Mouse (Mus musculus) G1E (cell line): ENCODE measurements around the gene Agpat1. TPM values are rescaled to one million over a fixed set of nuclear protein-coding genes. Genes with fewer than 3 reads are reported as not detected.
A peak's percentile ranks its signal among the peaks of the same experiment; 100 is the strongest.

ENCODE experiments used
- ATAC-seq: 2 replicates; pipeline ENCODE4 v1.8.0; 2016; ENCODE audit warnings: mild to moderate bottlenecking; ENCODE audit not compliant: insufficient number of reproducible peaks, poor library complexity, low FRiP score, severe bottlenecking; ENCODE audit errors: extremely low read depth
- DNase-seq: peaks from one replicate; pipeline ENCODE4 v3.0.0; 2012; ENCODE audit warnings: low spot score
- H3K27me3 ChIP-seq: 2 replicates; pipeline ENCODE4 v1.6.1; 2012; ENCODE audit warnings: mild to moderate bottlenecking, low read length, inconsistent platforms; ENCODE audit not compliant: insufficient read depth
- H3K36me3 ChIP-seq: replicated peaks from 2 replicates; pipeline ENCODE3; 2012; ENCODE audit warnings: mild to moderate bottlenecking, inconsistent platforms
- H3K4me1 ChIP-seq: 2 replicates; pipeline ENCODE4 v1.6.1; 2012; ENCODE audit warnings: low read depth, low read length, inconsistent platforms, mixed read lengths; ENCODE audit not compliant: insufficient read depth
- H3K4me3 ChIP-seq: 2 replicates; pipeline ENCODE4 v1.5.1; 2012; ENCODE audit warnings: low read depth, mild to moderate bottlenecking, inconsistent platforms, low read length, moderate library complexity, mixed read lengths
- H3K9me3 ChIP-seq: replicated peaks from 2 replicates; pipeline ENCODE4 v1.6.1; 2012; ENCODE audit warnings: inconsistent platforms
- CTCF ChIP-seq: IDR thresholded peaks from 2 replicates; pipeline ENCODE4 v1.5.1; 2012; ENCODE audit warnings: low read depth, low read length, inconsistent platforms, mixed read lengths
- GATA1 ChIP-seq: IDR thresholded peaks from 2 replicates; pipeline ENCODE4 v1.6.1; 2012; ENCODE audit warnings: borderline replicate concordance, low read length, inconsistent platforms, mixed read lengths
- GATA2 ChIP-seq: IDR thresholded peaks from 2 replicates; pipeline ENCODE4 v1.6.1; 2012; ENCODE audit warnings: low read depth, low read length, inconsistent platforms, borderline replicate concordance
- POLR2AphosphoS5 ChIP-seq: IDR thresholded peaks from 2 replicates; pipeline ENCODE4 v1.6.1; 2012; ENCODE audit warnings: low read depth, low read length, inconsistent platforms; ENCODE audit not compliant: insufficient replicate concordance
- TAL1 ChIP-seq: conservative IDR thresholded peaks from 2 replicates; pipeline ENCODE4 v1.6.1; 2012; ENCODE audit warnings: low read depth, low read length, inconsistent platforms, mixed read lengths
- polyA plus RNA-seq: library from polyadenylated mRNA; stranded (reverse); fragments of >175 nt; gene quantifications from 2 replicates; pipeline ENCODE4 v1.2.3, GENCODE M21; 2012
- total RNA-seq, 2 experiments: library from RNA; stranded (forward) in 1 of 2; stranded (reverse) in 1 of 2; fragments of 200-1000 nt in 1 of 2; fragments of >200 nt in 1 of 2; fragmentation: Nextera tagmentation in 1 of 2; gene quantifications; 2 replicates each; pipeline ENCODE4 v1.2.3; 2014 to 2017

Gene Agpat1
- total and polyA plus RNA-seq, 3 experiments = 24.7 to 165 (median 96.4) TPM

DNA sequence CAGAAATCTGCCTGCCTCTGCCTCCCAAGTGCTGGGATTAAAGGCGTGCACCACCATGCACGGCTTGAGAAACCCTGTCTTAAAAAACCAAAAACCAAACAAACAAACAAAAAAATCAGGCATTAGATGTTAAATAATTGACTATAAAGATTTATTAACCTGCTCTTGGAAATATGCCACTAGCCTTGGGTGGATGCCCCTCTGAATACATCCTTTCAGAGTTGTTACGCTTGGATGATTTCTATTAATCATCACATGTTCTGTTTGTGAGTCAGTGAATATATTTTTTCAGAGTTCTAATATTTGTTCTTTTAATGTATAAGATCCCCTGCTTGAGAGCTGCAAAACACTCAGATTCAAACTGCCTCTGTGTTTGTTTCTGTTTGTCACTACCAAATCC, 20.9 kb downstream of the Agpat1 start:
- no peaks in the 10 kb centered on the region for H3K9me3 ChIP-seq
- peaks cover 30% of the 10 kb centered on the region for H3K4me1 ChIP-seq

GRCm38 (mm10) chr17:34626062-34626772, 22.2 kb downstream of the Agpat1 start:
- TF ChIP-seq GATA2 = no peak
- TF ChIP-seq POLR2AphosphoS5 = no peak
- no peak for TF ChIP-seq GATA1
- TF ChIP-seq TAL1 = no peak
- no peak for TF ChIP-seq CTCF
- Histone ChIP-seq H3K27me3 (peaks cover 39% of the 10 kb centered on the region), H3K36me3 (peaks cover 19% of the 10 kb centered on the region), H3K9me3 (no peaks in the 10 kb centered on the region), H3K4me1 (peaks cover 33% of the 10 kb centered on the region), H3K4me3 (peak overlapping the region; percentile 72)
- DNase-seq (no peak), ATAC-seq (no peak)

More for the DNA sequence above, 20.9 kb downstream of the Agpat1 start:
- peaks cover 38% of the 10 kb centered on the region for H3K27me3 ChIP-seq
- DNase-seq (no peak), ATAC-seq (no peak)
- peaks cover 25% of the 10 kb centered on the region for H3K36me3 ChIP-seq
- TF ChIP-seq GATA1 (no peak), TAL1 (no peak), CTCF (no peak), GATA2 (no peak), POLR2AphosphoS5 (no peak)
- H3K4me3 ChIP-seq = no peak overlapping the region

- TF ChIP-seq GATA2 (no peak), CTCF (no peak), GATA1 (no peak)
- ATAC-seq (0 out of 2 replicates have a peak, but pooled peaks have one; percentile 18), DNase-seq (peak; percentile 21)
- peaks cover 19% of the 10 kb centered on the region for H3K36me3 ChIP-seq
- H3K9me3 ChIP-seq = no peaks in the 10 kb centered on the region
- H3K4me3 ChIP-seq = peak overlapping the region; percentile 72
- peaks cover 33% of the 10 kb centered on the region for H3K4me1 ChIP-seq
- peaks cover 39% of the 10 kb centered on the region for H3K27me3 ChIP-seq
Observed at GRCm38 (mm10) chr17:34626773-34627092, 22.7 kb downstream of the Agpat1 start.

- Histone ChIP-seq H3K27me3 (peaks cover 39% of the 10 kb centered on the region), H3K4me3 (peak overlapping the region; percentile 72), H3K9me3 (no peaks in the 10 kb centered on the region), H3K36me3 (peaks cover 17% of the 10 kb centered on the region), H3K4me1 (peaks cover 33% of the 10 kb centered on the region)
- ATAC-seq (peak; percentile 64), DNase-seq (peak; percentile 61)
- TF ChIP-seq TAL1 = no peak
- TF ChIP-seq POLR2AphosphoS5 = no peak
- no peak for TF ChIP-seq CTCF
- no peak for TF ChIP-seq GATA1
- TF ChIP-seq GATA2 = no peak
Observed at GRCm38 (mm10) chr17:34627093-34627942, 23.3 kb downstream of the Agpat1 start.

GRCm38 (mm10) chr17:34627943-34628643, 24.0 kb downstream of the Agpat1 start, which contains the start of gene Ppt2:
Gene Ppt2, minus strand, starts transcription at chr17:34628510.
- peaks cover 39% of the 10 kb centered on the region for H3K27me3 ChIP-seq
- peaks cover 26% of the 10 kb centered on the region for H3K4me1 ChIP-seq
- ATAC-seq = no peak
- peaks cover 9% of the 10 kb centered on the region for H3K36me3 ChIP-seq
- peak within 1 kb of the TSS; percentile 72 for H3K4me3 ChIP-seq
- no peak for DNase-seq
- no peaks in the 10 kb centered on the region for H3K9me3 ChIP-seq
- TF ChIP-seq GATA1 (no peak), GATA2 (no peak), POLR2AphosphoS5 (no peak), CTCF (no peak), TAL1 (no peak)

- H3K4me3 ChIP-seq = no peak overlapping the region
- H3K4me1 ChIP-seq = peaks cover 26% of the 10 kb centered on the region
- H3K36me3 ChIP-seq = peaks cover 6% of the 10 kb centered on the region
- ATAC-seq (no peak), DNase-seq (no peak)
- peaks cover 44% of the 10 kb centered on the region for H3K27me3 ChIP-seq
- no peaks in the 10 kb centered on the region for H3K9me3 ChIP-seq
- no peak for TF ChIP-seq GATA2
- no peak for TF ChIP-seq POLR2AphosphoS5
- no peak for TF ChIP-seq GATA1
- TF ChIP-seq TAL1 = no peak
- TF ChIP-seq CTCF = no peak
Observed at GRCm38 (mm10) chr17:34628644-34628967, 24.5 kb downstream of the Agpat1 start.
